Mouse (Mus musculus) left cerebral cortex, adult 9 months (tissue): ENCODE measurements around the gene Hip1r.

ENCODE experiments used
- DNase-seq, 2 experiments: peaks; one replicate each; pipeline ENCODE4 v3.0.0; 2022; ENCODE audit warnings: low spot score in 2 of 2

Hip1r gene

GRCm38 (mm10) chr5:123973299-123974178 is at the start of gene Hip1r:
Hip1r (plus strand) TSS chr5:123973628.
- peak in 1 of 2 experiments; percentile 56 for DNase-seq

GRCm38 (mm10) chr5:123927118-123927517 is 46.3 kb upstream of the Hip1r start, which contains the start of gene Gm43518:
Gm43518 (plus strand) TSS chr5:123927418.
- no peak for DNase-seq

GRCm38 (mm10) chr5:123930508-123930989 is 42.9 kb upstream of the Hip1r start, which contains the start of gene Ccdc62:
Ccdc62 (plus strand) TSS chr5:123930679.
- DNase-seq = peak; percentile 68 to 91

GRCm38 (mm10) chr5:123931131-123931530 is 42.3 kb upstream of the Hip1r start:
- DNase-seq = no peak

GRCm38 (mm10) chr5:123932927-123933326 is 40.5 kb upstream of the Hip1r start:
- no peak for DNase-seq

- DNase-seq = no peak
Measured at GRCm38 (mm10) chr5:123933556-123933955, 39.9 kb upstream of the Hip1r start.

GRCm38 (mm10) chr5:123933957-123934591 is 39.4 kb upstream of the Hip1r start:
- no peak for DNase-seq

GRCm38 (mm10) chr5:123935931-123936330 is 37.5 kb upstream of the Hip1r start:
- DNase-seq = no peak

- DNase-seq = no peak
Measured at GRCm38 (mm10) chr5:123938479-123938878, 34.9 kb upstream of the Hip1r start.

GRCm38 (mm10) chr5:123946546-123946945 is 26.9 kb upstream of the Hip1r start:
- no peak for DNase-seq

- DNase-seq = peak in 1 of 2 experiments; percentile 33
Measured at GRCm38 (mm10) chr5:123947041-123947761, 26.2 kb upstream of the Hip1r start.

- peak in 1 of 2 experiments; percentile 46 for DNase-seq
Measured at GRCm38 (mm10) chr5:123952365-123953045, 20.9 kb upstream of the Hip1r start.

GRCm38 (mm10) chr5:123957213-123957612 is 16.2 kb upstream of the Hip1r start:
- no peak for DNase-seq

GRCm38 (mm10) chr5:123959018-123959417 is 14.4 kb upstream of the Hip1r start:
- no peak for DNase-seq

GRCm38 (mm10) chr5:123960129-123960528 is 13.3 kb upstream of the Hip1r start:
- DNase-seq = no peak

- DNase-seq = no peak
Measured at GRCm38 (mm10) chr5:123961046-123961445, 12.4 kb upstream of the Hip1r start.

GRCm38 (mm10) chr5:123964208-123964607 is 9.2 kb upstream of the Hip1r start:
- no peak for DNase-seq

GRCm38 (mm10) chr5:123966759-123967158 is 6.7 kb upstream of the Hip1r start:
- no peak for DNase-seq

GRCm38 (mm10) chr5:123968468-123968867 is 5.0 kb upstream of the Hip1r start:
- DNase-seq = no peak

- no peak for DNase-seq
Measured at GRCm38 (mm10) chr5:123969216-123969615, 4.2 kb upstream of the Hip1r start.

- DNase-seq = no peak
Measured at GRCm38 (mm10) chr5:123970576-123970975, 2.9 kb upstream of the Hip1r start.
